Mouse (Mus musculus) CH12F3 (cell line): Measurements from ENCODE around the gene Srxn1.

ENCODE experiments used
- in situ Hi-C: fragments of 300-500 bp; cut with MboI; formaldehyde crosslinking; loops from 2 replicates; pipeline ENCODE4 v1.14.3; 2020; ENCODE audit warnings: low sequenced_read_pairs

The Srxn1 gene

DNA sequence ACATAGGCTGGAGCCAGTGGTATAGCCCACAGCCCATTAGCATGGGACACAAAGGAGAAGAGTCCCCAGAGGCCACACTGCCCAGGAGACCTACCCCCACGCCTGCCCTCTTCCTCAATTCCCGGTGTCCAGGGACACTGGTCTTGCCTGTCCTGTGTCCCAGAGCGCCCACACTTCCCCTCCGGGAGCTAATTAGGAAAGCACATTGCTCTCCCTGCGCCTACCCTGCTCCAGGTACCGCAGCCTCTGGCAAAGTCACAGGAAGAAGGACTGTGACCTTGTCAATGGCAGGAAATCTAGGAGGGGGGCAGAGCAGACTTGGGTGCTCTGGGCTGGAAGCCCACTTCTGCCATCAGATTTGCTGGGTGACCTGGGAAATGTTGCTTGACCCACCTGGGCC is 45.1 kb downstream of the Srxn1 start:
- in situ Hi-C loops = no loop called here

GRCm38 (mm10) chr2:152153361-152153760 is 48.0 kb downstream of the Srxn1 start:
- in situ Hi-C loops = no loop called here

DNA sequence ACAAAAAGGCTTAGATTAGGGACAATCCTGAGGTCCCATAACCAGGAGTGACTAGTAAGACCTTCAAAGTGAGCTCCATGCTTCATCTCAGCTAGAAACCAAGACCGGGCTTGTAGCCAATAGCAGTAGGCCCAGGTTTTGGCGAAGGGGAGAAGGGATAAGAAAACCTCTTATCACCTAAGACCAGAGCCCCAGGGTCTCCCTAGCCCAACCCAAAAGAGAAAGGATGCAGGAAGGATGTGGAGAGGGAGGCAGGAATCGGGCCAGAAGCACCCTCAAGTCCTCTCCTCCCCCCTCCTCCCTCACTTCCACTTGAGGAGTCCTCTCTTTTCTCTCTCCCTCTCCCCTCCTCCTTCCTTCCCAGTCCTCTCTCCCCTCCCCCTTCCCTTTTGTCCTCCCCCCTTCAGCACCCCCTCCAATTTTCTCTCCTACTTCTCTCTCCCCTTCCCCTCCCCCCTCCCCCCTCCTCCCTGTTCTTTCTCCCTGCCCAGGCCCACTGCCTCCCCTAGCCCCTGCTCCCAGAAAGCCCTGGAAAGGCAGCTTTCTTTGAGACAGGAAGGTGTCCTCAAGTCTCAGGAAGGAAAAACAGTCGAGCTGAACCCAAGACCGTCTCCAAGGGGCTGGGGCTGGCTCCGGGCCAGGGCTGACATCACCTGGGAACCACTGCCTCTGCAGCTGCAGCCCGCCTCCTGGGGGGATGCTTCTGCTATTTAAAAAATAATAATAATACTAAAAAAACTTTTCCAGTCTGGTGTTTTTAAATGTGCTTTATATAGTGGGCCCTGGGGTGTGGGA is 50.3 kb downstream of the Srxn1 start:
- in situ Hi-C loops = no loop called here

DNA sequence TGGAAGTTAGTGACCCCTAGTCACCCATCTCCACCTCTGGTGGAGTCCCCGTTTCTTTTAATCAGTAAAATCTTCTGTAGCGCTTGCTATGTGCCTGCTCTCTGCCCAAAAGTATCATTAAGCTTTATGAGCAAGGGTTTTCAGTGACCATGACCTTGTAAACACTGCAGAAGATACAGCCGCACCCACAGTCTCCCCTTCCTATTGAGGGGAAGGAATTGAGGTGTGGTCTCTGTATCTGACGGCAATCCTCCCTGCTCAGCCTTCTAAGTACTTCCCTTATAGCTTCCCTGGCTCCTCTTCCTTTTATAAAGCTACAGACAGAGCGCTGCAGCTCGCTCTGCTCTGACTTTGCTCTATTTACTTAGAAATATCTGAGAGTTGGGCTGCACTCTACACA is 51.2 kb downstream of the Srxn1 start:
- in situ Hi-C loops = no loop called here

DNA sequence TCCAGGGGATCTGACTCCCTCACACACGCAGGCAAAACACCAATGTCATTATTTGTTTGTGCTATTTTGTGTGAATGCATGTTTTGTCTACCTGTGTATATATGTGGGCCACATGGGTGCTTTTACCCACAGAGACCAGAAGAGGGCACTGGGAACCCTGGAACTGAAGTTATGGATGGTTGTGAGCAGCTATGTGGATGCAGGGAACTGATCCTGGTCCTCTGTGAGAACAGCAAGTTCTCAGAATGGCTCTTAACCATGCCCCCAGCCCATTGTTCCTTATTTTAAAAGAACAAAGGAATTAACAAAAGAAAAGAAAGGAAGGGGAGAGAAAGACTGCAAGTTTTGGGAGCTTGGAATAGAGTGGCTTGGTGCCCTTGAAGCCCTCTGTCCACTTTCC is 54.2 kb downstream of the Srxn1 start:
- in situ Hi-C loops = no loop called here
